Mouse (Mus musculus): ENCODE results near the gene Spsb1. TPM values are rescaled to one million over a fixed set of nuclear protein-coding genes. Genes with fewer than 3 reads are reported as not detected.

Gene Spsb1
- total RNA-seq, 4 experiments from 2014 or later, result 3.6 to 10.5 (median 4.7) TPM

DNA sequence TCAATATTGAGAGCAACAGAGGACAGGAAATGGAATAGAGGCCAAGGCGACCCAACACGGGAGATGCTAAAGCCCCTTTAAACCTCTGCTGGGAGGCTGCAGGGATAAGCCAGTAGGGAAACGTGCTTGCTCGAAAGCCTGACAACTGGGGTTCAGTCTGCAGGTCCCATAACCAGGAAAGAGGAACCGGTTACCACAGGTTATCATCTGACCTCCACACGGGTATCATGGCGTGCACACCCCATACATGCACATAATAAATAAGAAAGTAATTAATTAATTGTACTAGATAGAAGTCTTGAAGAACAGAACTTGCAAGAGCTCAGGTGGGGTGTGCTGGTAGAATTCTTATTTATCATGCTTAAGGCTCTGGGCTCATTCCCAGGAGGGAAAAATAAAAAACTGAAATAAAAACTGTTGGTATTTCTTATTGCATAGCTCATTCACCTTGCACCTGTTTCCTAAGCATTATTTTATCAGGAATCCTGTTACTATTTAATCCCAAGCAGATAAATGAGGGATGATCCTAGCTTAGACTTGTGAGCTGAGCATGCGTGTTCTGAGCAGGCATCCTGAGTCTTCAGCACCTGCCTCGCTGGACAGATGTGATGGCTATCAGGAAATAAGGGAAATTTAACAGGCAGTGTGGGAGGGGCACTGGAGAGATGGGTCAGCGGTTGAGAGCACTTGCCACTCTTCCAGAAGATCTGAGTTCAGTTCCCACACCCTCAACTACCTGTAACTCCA lies 32.0 kb upstream of the Spsb1 start:
- DNase-seq (ENCODE audit: low spot score in 2 of 2), result no peak

DNA sequence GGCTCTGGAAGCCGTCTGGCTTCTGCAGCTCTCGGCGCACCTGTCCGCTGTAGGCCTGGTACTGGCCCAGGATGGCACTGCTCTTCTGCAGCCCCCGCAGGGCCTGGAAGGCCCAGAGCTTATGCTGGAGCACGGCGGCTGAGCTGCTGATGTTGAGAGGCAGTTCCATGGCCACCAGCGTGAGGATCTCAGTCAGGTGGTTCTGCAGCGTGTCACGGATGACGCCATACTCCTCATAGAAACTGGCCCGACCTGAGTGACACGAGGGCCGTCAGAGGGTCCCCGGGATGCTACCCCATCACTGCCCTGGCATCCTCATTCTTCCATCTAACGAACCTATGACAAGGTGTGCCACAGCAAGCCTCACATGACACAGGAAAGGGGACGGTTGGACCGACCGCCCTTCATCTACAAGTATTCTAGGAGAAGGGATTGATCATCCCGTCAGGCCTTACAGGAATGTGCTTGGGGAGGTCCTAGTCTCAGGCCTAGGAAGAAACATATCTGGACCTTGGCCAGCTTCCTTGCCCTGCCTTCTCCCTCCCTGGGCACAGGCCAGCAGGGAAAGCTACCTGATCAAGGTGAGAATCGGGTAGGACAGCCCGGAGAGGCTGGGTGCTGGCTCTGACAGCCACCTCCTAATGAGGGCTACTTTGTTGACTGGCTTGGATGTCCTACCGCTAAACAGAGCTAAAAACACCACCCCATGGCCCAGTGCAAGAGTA lies 29.2 kb upstream of the Spsb1 start:
- no peak for DNase-seq (ENCODE audit: low spot score in 2 of 2)

DNA sequence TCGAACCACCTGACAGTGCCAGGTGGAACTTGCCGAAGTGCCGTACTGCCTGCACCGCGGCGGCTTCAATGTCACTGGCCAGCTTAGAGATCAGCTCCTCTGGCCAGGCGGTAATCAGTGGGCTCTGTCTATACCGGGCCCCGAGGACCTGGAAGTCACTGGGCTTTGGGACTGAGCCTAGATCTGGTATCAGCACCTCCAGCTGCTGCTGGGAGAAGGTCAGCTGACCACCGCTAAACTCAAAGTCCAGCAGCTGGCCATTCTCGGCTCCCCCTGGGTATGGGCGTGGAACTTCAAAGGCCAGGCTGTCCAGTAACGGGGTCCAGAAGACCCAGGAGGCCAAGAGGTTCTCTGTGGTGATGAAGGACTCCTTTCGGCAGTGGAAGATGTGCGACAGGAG lies 27.3 kb upstream of the Spsb1 start:
- DNase-seq (ENCODE audit: low spot score in 2 of 2), result no peak

DNA sequence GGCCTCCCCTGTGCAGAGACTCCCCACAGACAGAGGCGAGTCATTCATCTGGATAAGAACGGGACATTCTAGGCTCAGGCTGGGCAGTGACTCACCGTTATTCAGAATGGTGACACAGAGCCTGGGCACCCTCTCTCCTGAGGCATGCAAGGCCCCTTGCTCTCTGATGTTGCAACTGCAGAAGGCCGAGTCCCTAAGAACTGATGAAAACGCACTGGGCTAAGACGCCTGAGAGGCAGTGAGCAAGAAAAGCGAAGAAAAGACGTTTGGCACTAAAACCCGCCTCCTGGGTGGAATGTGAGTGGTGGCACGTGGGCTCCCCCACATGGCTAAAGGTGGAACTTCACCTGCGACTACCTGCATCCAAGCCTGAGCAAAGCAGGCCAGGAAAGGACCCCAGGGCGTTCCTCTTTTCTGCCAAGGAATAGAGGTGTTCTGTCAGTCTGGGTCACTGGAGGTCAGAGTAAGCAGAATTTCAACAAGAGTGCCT lies 25.0 kb upstream of the Spsb1 start:
- peak in 1 of 2 experiments; percentile 70 for DNase-seq (ENCODE audit: low spot score in 2 of 2)

DNA sequence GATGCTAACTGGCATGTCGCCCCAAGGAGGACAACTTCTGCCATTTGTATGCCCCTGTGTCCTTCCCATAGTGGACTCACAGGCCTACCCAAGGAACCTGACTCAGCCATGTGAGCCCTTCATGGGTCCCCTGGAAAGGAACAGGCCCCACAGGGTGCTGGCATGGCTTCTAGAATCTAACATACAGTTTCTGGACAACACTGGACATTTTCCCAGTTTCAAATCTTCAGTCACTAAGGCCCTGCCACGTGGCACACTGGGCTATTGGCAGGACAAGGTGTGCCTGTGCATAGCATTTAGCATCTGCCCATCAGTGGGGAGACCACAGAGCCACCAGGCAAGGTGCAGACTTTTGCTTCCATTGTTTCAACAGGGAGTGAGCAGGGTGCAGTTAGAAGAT lies 24.0 kb upstream of the Spsb1 start:
- no peak for DNase-seq (ENCODE audit: low spot score in 2 of 2)

DNA sequence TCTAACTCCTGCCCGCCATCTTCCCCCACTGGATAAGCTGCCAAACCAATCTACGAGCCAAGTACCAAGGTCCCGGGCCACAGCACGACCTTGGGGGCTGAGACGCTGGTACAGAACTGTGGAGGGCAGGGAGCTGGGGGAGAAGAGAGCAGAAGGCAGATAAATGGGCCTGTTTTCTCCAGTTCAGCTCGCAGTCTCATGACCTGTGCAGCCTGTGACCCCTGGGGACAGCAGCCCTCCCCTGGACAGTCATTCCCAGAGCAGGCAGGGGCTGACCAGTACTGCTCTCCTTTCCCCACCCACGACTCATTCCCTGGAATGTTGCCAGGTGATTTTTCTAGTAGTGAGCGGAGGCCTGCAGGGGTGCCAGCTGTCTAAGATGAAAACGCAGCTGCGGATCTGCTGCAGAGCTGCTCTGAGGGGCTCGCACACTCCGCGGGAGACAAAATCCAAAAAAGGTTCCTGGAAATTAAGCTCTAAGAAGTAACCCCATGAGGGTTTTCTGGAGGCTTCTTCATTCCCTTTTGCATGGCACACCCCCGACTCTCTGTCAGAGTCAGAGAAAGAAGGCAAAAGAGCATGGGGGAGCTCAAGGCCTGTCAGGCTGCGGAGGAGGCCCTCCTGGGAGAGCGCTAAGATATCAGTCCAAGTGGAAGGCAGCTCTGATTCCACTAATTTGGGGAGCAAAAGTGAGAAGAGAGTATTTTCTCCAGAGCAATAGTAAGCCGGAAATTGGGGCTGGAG lies 23.1 kb upstream of the Spsb1 start:
- DNase-seq (ENCODE audit: low spot score in 2 of 2), result no peak

DNA sequence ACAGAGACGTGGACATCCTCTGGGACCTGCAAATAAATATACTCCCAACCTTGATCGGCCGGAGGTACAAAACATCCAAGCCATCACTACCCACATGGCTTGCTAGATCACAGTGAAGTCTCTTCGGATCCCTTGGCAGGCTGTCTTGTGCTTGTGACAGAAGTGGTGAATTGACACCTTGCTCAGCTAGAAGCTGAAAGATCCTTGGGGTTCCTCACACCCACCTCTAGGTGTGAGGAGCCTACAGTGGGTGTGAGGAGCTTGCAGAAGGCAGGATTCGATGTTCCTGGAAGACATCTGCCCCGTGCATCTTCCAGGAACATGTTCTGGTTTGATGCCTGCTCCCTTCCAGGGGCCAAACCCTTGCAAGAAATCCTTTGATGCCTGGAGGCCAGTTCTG lies 22.3 kb upstream of the Spsb1 start:
- DNase-seq (ENCODE audit: low spot score in 2 of 2), result no peak

DNA sequence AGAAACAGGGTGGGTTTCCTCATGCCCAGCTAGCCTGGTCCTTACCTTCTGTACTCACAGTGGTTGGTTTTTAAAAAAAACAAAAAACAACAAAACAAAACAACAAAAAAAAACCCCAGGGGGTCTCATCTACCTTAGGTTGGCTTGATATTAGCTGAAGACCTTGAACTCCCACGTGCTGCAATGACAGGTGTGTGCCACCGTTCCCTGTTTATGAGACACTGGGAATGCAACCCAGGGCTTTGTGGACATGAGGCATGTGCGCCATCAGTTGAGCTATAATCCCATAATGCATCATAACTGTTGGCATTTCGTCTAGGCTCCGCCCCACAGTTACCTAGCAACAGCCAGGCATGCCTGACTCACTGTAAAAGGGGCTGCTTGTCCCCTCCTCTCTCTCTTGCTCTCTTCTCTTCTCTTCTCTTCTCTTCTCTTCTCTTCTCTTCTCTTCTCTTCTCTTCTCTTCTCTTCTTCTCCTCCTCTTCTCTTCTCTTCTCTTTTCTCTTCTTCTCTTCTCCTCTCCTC lies 20.9 kb upstream of the Spsb1 start:
- no peak for DNase-seq (ENCODE audit: low spot score in 2 of 2)

DNA sequence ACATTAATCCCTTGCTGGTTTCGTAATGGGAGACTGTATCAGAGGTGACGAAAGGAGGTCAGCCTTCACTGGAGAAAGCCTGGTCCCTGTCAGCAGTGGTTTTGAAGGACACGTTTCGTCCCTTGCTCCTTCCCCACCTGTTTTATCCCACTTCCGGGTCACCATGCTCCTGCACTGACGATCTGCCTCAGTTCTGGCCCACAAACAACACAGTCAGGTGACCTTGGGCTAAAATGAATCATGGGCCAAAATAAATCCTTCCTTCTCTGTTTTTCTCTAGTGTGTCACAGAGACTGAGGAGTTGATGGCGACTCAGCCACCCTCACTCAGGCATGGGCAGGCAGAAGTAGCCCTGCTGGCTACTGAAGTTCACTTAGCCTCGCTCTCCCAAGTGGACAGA lies 20.4 kb upstream of the Spsb1 start:
- DNase-seq (ENCODE audit: low spot score in 2 of 2), result no peak

DNA sequence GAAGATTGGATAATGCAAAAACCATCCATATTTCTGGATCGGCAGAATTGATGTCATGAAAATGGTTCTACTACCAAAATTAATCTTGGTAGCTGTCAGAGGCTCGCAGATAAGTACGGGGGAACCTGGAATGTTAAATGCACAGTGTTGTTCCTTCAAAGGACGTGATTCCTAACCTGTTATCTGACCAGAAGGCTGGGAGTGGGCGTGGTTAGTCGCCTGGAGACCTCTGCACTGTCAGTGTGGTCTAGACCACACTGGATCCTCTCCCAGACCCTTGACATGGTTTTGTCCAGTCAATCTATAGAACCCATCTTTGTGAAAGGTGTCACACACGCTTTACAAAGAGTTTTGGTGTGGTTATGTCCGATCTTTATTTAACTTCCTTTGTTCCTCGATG lies 16.6 kb upstream of the Spsb1 start:
- no peak for DNase-seq (ENCODE audit: low spot score in 2 of 2)

DNA sequence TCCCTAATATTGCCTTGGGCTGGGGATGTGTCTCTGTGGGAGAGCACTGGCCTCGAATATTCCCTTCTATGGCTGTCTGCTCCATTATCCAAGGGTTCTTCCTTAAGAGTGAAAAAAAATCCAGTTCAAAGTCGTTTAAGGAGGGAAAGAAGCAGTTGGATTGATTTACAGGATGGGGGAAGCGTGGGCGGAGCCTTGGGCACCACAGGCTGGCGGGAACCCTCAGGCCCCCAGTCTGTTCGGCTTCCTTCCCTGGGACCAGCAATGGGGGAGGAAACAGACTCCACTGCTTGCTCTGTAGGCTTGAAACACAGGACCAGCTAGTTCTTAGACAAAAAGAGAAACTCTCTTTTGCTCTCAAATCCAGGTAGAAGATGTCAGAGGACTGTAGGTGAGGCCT lies 13.7 kb upstream of the Spsb1 start:
- DNase-seq (ENCODE audit: low spot score in 2 of 2), result no peak

DNA sequence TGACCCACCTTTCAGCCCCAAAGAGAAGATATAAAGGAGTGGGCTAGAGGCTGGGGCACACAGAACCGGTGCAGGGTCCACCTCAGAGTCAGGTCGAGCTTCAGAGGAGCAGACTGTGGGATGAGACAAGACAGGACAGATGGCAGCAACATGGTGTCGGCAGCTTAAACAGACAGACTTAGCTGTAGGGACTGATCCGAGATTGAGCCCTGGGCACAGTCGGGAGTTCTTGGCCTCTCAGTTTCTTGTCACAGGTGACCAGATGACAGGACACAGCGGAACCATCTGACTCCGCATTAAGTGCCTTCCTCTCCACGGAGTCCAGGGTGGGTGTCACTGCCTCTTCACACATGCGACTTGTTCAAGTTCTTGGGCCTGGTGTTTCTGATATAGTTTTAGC lies 12.1 kb upstream of the Spsb1 start:
- no peak for DNase-seq (ENCODE audit: low spot score in 2 of 2)

DNA sequence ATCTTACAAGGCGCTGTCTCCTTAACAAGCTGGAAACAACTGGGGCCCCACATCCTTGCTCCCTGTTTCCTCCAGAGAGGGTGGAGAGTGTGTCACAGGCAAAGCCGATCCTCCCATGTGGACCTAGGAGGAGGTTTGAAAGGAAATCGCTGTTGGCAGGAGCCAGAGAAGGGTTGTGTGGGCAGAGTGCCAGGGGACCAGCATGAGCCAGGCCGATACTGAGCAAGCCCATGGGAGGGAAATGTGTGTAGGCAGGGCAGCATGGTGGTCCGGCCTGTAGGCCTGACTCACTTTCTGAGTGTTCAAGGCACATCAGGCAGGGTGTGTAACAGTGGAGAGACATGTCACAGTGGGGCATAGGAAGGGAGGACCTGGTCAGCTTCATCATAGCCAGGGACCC lies 11.4 kb upstream of the Spsb1 start:
- peak in 1 of 2 experiments; percentile 70 for DNase-seq (ENCODE audit: low spot score in 2 of 2)

DNA sequence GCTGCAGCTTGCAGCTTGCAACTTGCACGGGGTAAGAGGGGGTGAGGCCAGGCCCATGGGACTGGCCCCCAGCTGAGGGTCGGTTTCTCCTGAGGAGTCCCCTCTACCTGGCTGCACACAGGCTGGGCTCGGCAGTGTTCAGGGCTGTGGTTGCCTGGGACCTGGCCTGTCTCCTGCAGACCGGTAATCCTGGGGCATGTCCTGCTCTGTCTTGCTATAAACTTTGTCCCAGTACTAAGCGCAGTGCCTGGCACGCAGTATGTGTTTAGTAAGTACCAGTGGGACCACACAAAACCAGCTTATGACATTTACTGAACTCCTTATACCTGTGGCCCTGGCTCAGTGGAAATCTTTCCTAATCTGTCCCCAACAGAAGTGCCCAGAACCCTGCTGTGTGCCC lies 10.8 kb upstream of the Spsb1 start:
- no peak for DNase-seq (ENCODE audit: low spot score in 2 of 2)

DNA sequence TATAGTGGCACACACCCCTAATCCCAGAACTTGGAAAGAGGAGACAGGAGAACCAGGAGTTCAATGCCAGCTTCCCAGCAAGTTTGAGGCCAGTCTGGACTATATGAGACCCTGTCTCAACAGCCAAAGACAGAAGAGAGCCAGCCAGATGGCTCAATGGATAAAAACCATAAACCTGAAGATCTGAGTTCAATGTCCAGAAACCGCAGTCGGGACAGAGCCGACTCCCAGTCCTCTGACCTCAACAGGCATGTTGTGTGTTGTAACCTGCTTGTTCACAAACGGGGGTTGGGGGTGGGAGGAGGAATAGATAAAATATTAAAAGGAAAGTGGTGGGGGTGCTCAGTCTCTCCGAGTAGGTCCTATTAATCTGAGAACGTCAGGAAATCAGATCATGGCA lies 10.4 kb upstream of the Spsb1 start:
- DNase-seq (ENCODE audit: low spot score in 2 of 2), result no peak

DNA sequence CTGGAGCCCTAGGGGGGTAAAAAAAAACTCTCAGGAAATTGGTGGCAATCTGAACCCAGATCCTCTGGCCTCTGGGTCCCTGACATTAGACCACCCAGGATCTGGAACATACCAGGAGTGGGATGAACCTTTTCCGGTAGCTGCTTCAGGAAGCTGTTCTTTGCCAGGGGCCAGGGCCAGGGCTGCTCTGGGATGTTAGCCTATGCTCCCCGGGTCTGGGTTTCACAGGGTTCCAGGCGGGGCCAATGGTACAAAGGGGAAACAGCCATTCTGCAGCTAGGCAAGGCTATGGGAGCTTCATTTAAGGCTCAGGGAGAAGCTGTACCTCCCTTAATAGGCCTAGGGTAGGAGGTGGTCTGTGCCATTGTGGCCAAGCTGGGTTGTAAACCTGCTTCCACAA lies 9.9 kb upstream of the Spsb1 start:
- DNase-seq (ENCODE audit: low spot score in 2 of 2), result no peak

DNA sequence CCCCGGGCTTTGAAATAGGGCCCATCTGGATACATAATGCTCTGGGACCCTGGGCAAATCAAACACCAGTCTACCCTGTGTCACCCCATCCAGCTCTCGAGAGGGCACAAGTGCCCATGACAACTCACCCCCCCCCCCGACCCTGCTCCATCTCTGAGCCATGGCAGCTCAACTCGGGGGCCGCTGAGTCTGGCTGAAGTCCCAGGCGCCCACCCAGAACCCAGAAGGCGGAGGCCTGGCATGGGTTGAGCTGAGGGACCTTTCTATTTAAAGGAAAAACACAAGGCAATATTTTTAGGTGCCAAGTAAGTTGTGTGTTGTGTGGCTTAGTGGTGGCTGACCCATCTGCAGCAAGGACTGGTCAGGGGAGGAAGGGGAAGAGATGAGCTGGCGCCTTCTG lies 9.4 kb upstream of the Spsb1 start:
- DNase-seq (ENCODE audit: low spot score in 2 of 2), result no peak

DNA sequence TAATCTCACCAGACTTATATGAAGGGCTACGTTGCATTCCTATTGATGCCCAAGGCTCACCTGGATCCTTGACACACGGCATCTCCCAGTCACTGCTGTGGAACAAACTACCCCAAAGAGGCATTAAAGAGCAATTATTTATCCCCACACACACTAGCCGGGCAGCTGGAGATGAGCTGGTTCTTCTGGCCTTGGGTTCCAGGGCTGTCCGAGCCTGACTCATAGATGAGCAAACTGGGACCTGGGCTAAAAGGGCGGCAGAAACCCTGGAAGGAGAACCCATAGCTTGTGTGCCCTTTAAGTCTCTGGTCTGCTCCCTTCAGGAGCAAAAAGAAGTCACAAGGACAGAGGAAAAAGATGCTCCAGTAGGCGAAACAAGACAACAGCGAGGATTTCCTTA lies 5.5 kb upstream of the Spsb1 start:
- DNase-seq (ENCODE audit: low spot score in 2 of 2), result no peak

DNA sequence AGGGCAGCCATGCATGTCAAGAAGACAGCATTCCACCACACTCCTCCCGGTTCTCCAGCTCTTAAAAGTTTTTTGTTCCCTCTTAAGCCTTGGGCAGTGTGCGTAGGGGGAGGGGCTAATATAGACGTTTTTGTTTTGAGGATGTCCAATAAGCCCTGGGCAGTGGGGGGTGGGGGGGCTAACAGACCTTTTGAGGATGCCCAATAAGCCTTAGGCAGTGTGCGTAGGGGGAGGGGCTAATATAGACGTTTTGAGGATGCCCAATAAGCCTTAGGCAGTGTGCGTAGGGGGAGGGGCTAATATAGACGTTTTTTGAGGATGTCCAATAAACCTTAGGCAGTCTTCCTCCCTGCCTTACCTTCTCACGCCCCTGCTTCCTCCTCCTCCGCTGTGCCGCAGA lies 5.0 kb upstream of the Spsb1 start:
- DNase-seq (ENCODE audit: low spot score in 2 of 2), result no peak

DNA sequence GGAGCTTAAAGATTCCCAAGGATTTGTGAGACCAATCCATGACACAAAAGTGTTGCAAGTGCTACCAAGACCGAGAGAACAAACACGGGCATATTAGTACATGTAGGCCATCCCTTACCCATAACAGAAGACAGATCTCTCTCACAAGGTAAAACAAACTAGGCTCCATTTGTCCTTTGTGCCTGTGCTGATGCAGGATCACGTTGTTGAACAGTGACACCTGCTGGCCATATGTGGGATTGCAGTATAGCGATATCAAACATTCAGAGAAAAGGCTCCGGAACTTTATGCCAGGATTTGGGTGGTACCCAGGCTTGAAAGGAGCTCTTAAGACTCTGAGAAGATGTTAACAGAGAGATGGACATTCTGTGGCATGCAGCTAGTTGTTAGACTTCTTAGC lies 3.7 kb upstream of the Spsb1 start:
- DNase-seq (ENCODE audit: low spot score in 2 of 2), result peak; percentile 66 to 68

DNA sequence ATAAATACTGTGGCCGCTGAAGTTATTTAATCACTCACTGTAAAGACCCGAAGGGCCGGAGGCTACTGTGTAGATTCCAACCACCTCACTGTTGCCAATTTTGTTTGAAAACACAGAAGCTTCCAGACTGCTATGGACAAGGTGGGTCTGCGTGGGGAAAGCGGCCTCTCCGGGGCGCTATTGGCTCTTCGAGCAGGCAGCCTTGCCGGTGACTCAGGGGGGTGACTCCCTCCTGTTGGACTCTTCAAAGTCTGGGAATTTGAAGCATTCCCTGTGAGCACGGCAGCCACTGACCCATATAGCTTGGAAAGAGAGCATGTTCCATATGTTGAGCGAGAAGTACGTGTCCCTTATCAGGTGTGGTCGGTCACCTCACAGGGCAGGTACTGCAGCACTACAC lies 1.2 kb upstream of the Spsb1 start:
- DNase-seq (ENCODE audit: low spot score in 2 of 2), result no peak

DNA sequence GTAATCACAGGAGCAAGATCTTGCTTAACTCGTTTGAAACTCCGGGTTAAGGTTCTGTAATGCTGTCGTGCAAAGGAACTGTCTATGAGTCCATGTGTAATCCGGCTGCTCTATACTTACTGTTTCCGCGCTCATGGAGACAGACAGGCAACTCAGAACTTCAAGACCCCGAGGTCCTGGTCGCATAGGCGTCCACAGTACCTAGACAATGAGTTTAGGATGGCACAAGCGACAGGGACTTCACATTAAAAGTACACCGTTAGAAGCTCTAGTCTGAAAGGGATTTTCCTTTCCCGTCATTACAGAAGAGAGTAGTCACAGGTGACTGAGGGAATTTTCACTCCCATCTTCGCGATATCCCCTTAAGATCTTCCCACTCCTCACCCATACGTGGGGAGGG lies 788 bp upstream of the Spsb1 start:
- DNase-seq (ENCODE audit: low spot score in 2 of 2), result no peak
